Mouse (Mus musculus) megakaryocyte, embryonic 14.5 days (primary cell): ENCODE results near the gene Cacng4.

Experiments
- FLI1 ChIP-seq: IDR thresholded peaks from 2 replicates; pipeline ENCODE4 v1.6.1; 2012; ENCODE audit warnings: low read length, inconsistent platforms, mixed read lengths
- GATA1 ChIP-seq: IDR thresholded peaks from 3 replicates; pipeline ENCODE4 v1.6.1; 2012; ENCODE audit warnings: mixed read lengths, low read length, inconsistent platforms, borderline replicate concordance

DNA sequence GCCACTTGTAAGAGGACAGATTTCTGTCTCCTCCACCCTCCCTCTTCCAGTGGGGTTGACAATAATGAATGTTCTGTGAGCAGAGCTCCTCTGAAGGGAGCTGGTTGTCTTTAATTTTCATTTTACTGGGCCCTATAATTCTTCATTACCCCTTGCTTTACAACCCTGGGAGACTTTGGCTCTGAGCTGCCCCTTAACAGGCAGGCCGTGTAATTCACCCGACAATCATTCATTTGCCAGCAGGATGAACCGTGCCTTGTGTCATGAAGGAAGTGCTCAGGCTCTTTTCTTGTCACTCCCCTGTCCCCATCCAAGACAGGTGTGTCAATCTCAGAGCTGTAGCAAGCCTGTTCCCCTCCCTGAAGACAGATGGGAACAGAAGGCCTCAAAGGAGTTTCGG is 18.1 kb upstream of the Cacng4 start:
- no peak for TF ChIP-seq GATA1
- TF ChIP-seq FLI1 = no peak
